Mouse (Mus musculus): Measurements from ENCODE around the gene Ap5s1. TPM values are rescaled to one million over a fixed set of nuclear protein-coding genes. Genes with fewer than 3 reads are reported as not detected.

The Ap5s1 gene
- total and polyA plus RNA-seq, 3 experiments, result 33.1 to 71.4 (median 41.7) TPM

DNA sequence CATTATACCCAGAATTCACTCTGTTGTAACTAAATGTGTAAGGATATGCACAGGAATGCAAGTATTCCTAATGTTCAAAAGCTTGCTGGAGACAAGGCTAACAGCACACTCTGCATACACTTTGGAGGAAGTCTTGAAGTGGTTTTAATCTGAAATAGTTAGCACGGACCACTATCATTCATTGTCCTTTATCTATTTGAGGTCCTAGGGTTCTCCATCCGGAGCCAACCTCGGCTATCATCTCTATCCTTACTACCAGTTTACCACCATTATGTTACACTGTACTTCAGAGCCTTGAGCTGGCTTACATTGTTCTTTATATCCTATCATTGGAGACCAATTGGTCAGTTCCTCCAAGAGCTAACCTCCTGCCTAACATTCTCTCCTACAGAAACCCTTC is 20.4 kb downstream of the Ap5s1 start:
- H3K4me3 ChIP-seq, result no peak overlapping the region
- no peaks in the 10 kb centered on the region for H3K27me3 ChIP-seq (ENCODE audit: control insufficient read depth, insufficient read depth, low read length)
- H3K9ac ChIP-seq (ENCODE audit: low read depth, low read length), result no peak overlapping the region
- H3K79me2 ChIP-seq (replicated peaks; ENCODE audit: control insufficient read depth, insufficient read depth, low read length), result no peaks in the 10 kb centered on the region
- no peaks in the 10 kb centered on the region for H3K36me3 ChIP-seq (ENCODE audit: control insufficient read depth, insufficient read depth, low read length)
- intact Hi-C loops (cut with DNase I), result no loop called here
- TF ChIP-seq CTCF (IDR thresholded peaks at IDR 0.05) (no peak), EP300 (IDR thresholded peaks at IDR 0.05; ENCODE audit: insufficient read depth, low read depth, low read length) (no peak), POLR2A (IDR thresholded peaks at IDR 0.05; ENCODE audit: insufficient read depth, low read depth, low read length) (no peak)
- H3K27ac ChIP-seq, result no peak overlapping the region
- WGBS, result 76% methylated on average over 3 of the region's 3 CpGs
- no peak for DNase-seq
- no peaks in the 10 kb centered on the region for H3K4me1 ChIP-seq (ENCODE audit: control insufficient read depth, insufficient read depth, low read length)

GRCm38 (mm10) chr2:131232558-131232957 is 25.7 kb downstream of the Ap5s1 start:
- Histone ChIP-seq H3K9ac (ENCODE audit: low read depth, low read length) (no peak overlapping the region), H3K27ac (no peak overlapping the region), H3K79me2 (replicated peaks; ENCODE audit: control insufficient read depth, insufficient read depth, low read length) (no peaks in the 10 kb centered on the region), H3K4me1 (ENCODE audit: control insufficient read depth, insufficient read depth, low read length) (peaks cover 8% of the 10 kb centered on the region), H3K27me3 (ENCODE audit: control insufficient read depth, insufficient read depth, low read length) (no peaks in the 10 kb centered on the region), H3K4me3 (no peak overlapping the region), H3K36me3 (ENCODE audit: control insufficient read depth, insufficient read depth, low read length) (no peaks in the 10 kb centered on the region)
- intact Hi-C loops (cut with DNase I), result no loop called here
- WGBS, result 92% methylated on average over 2 of the region's 2 CpGs
- TF ChIP-seq POLR2A (IDR thresholded peaks at IDR 0.05; ENCODE audit: insufficient read depth, low read depth, low read length) (no peak), EP300 (IDR thresholded peaks at IDR 0.05; ENCODE audit: insufficient read depth, low read depth, low read length) (no peak), CTCF (IDR thresholded peaks at IDR 0.05) (no peak)
- no peak for DNase-seq

DNA sequence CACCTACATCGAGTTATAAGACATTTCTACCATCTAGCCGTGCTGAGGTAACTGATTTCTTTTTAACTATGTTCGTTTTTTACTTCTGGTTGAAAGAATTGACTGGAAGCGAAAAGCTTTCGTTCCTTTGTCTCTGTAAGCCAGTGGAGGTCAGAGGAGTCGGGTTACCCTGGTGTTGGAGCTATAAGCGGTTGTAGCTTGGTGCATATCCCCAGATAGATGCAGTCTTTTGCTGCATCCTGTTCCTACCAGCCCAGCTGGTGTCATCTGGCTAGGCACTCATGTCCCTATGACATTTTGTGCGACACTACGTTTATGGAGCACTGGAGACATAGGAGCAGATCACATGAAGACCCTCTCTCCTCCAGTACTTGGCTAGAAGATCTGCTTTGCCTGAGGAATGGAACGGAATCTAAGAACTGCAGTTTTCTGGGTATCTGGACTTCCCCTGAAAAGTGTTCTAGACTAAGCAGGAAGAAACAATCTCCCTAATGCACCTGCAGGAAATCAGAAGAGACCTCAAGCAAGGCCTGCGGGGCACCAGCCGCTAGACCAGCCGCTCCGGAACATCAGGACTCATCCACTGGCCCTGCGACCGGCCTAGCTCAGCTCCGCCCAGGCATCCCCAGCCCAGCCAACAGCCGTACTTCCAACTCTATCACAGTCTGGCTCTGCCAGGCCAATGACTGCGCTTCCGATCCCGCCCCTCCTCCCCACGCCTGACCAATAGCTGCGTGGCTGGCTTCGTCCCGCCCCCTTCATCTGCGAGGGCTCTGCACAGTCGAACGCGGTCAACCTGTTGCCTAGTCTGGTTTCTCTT is 26.6 kb downstream of the Ap5s1 start, which contains the start of gene Mavs:
Gene Mavs, plus strand, starts transcription at position 757 of the 820 bp plus-strand sequence.
- H3K9ac ChIP-seq (ENCODE audit: low read depth, low read length), result peak within 1 kb of the TSS; percentile 80

DNA sequence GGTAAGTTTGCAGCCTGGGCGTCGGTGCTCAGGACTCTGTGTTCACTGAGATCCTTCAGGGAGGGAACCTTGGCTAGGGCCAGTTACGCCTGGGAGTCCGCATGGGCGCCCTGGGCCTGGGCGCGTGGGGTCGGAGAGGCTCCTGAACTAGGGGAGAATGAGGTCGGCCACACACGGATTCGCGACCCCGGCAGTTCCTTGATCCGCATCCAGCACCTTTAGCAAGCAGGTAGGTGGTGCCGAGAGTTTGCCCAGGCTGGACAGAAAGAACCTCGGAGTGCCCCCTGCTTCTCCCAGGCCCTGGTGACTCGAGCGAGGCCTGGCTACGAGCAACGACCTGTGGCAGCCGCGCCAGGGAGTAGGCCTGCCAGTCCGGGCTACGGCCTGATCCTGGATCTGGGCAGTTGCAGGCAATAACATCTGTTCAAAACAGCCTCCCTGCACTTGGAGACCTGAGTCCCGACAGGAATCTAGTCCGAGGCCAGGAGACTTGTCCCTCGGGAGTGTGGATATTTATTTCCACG is 27.3 kb downstream of the Ap5s1 start:
- DNase-seq, result no peak
- H3K36me3 ChIP-seq (ENCODE audit: control insufficient read depth, insufficient read depth, low read length), result no peaks in the 10 kb centered on the region
- peak overlapping the region; percentile 80 for H3K9ac ChIP-seq (ENCODE audit: low read depth, low read length)
- H3K27me3 ChIP-seq (ENCODE audit: control insufficient read depth, insufficient read depth, low read length), result no peaks in the 10 kb centered on the region
- peak overlapping the region; percentile 65 for H3K4me3 ChIP-seq
- TF ChIP-seq CTCF (IDR thresholded peaks at IDR 0.05) (no peak), POLR2A (IDR thresholded peaks at IDR 0.05; ENCODE audit: insufficient read depth, low read depth, low read length) (no peak), EP300 (IDR thresholded peaks at IDR 0.05; ENCODE audit: insufficient read depth, low read depth, low read length) (no peak)
- H3K4me1 ChIP-seq (ENCODE audit: control insufficient read depth, insufficient read depth, low read length), result peaks cover 8% of the 10 kb centered on the region
- intact Hi-C loops (cut with DNase I), result loop anchor here (2.0 kb wide), 1 partner anchor 53 kb away; the partner anchor contains the start of gene Cenpb
- no peaks in the 10 kb centered on the region for H3K79me2 ChIP-seq (replicated peaks; ENCODE audit: control insufficient read depth, insufficient read depth, low read length)
- under 1% methylated on average over 28 of the region's 28 CpGs for WGBS
- H3K27ac ChIP-seq, result peak overlapping the region; percentile 83

More for the DNA sequence above, 26.6 kb downstream of the Ap5s1 start, which contains the start of gene Mavs:
- no peaks in the 10 kb centered on the region for H3K36me3 ChIP-seq (ENCODE audit: control insufficient read depth, insufficient read depth, low read length)
- H3K4me1 ChIP-seq (ENCODE audit: control insufficient read depth, insufficient read depth, low read length), result peaks cover 8% of the 10 kb centered on the region
- WGBS, result 15% methylated on average over 29 of the region's 29 CpGs
- TF ChIP-seq EP300 (IDR thresholded peaks at IDR 0.05; ENCODE audit: insufficient read depth, low read depth, low read length) (peak; percentile 85), CTCF (IDR thresholded peaks at IDR 0.05) (no peak), POLR2A (IDR thresholded peaks at IDR 0.05; ENCODE audit: insufficient read depth, low read depth, low read length) (peak; percentile 97)
- DNase-seq, result peak; percentile 94 to 97
- intact Hi-C loops (cut with DNase I), result loop anchor here (1.0 to 2.0 kb wide), 2 partner anchors 23 to 53 kb away; partner anchors contain the start of gene Cenpb
- H3K27ac ChIP-seq, result peak within 1 kb of the TSS; percentile 83
- H3K27me3 ChIP-seq (ENCODE audit: control insufficient read depth, insufficient read depth, low read length), result no peaks in the 10 kb centered on the region
- H3K79me2 ChIP-seq (replicated peaks; ENCODE audit: control insufficient read depth, insufficient read depth, low read length), result no peaks in the 10 kb centered on the region
- H3K4me3 ChIP-seq, result peak within 1 kb of the TSS; percentile 65

- peak overlapping the region; percentile 65 for H3K4me3 ChIP-seq
- H3K36me3 ChIP-seq (ENCODE audit: control insufficient read depth, insufficient read depth, low read length), result no peaks in the 10 kb centered on the region
- no peaks in the 10 kb centered on the region for H3K79me2 ChIP-seq (replicated peaks; ENCODE audit: control insufficient read depth, insufficient read depth, low read length)
- H3K9ac ChIP-seq (ENCODE audit: low read depth, low read length), result peak overlapping the region; percentile 7; the same call in 1 of the 2 replicates
- DNase-seq, result peak in 1 of 2 experiments; percentile 33
- intact Hi-C loops (cut with DNase I), result loop anchor here (2.0 kb wide), 1 partner anchor 54 kb away; the partner anchor contains the start of gene Cenpb
- no peaks in the 10 kb centered on the region for H3K27me3 ChIP-seq (ENCODE audit: control insufficient read depth, insufficient read depth, low read length)
- TF ChIP-seq EP300 (IDR thresholded peaks at IDR 0.05; ENCODE audit: insufficient read depth, low read depth, low read length) (no peak), POLR2A (IDR thresholded peaks at IDR 0.05; ENCODE audit: insufficient read depth, low read depth, low read length) (0 out of 2 replicates have a peak, but pooled peaks have one; percentile 12), CTCF (IDR thresholded peaks at IDR 0.05) (no peak)
- H3K4me1 ChIP-seq (ENCODE audit: control insufficient read depth, insufficient read depth, low read length), result peaks cover 8% of the 10 kb centered on the region
- 62% methylated on average over 7 of the region's 7 CpGs for WGBS
- peak overlapping the region; percentile 83 for H3K27ac ChIP-seq
Observed at GRCm38 (mm10) chr2:131234970-131235635, 28.2 kb downstream of the Ap5s1 start.

Data from heart, adult 2 months (tissue).